Mouse (Mus musculus) heart, postnatal 36 days (tissue): ENCODE measurements at regions not wholly inside any gene's neighbourhood (a gene's known extent, or its start where the extent isn't known, plus 50 kb on each side); places are given as distances from the start of the nearest gene placed in this dataset.

Experiments used
- DNase-seq, 2 experiments: peaks; one replicate each; pipeline ENCODE4 v3.0.0; 2021 to 2022
- intact Hi-C: fragments of 180-260 bp; cut with DNase I; formaldehyde crosslinking; loops from one replicate; pipeline ENCODE4 v1.15.1; 2025

GRCm38 (mm10) chr8:109399616-109400015 lies 94.2 kb upstream of the Pmfbp1 start:
- DNase-seq: no peak
- intact Hi-C loops: no loop called here

GRCm38 (mm10) chr8:109400192-109400591 lies 93.6 kb upstream of the Pmfbp1 start:
- DNase-seq: no peak
- intact Hi-C loops: no loop called here

GRCm38 (mm10) chr8:109407913-109408312 lies 85.9 kb upstream of the Pmfbp1 start:
- intact Hi-C loops: no loop called here
- DNase-seq: no peak

GRCm38 (mm10) chr8:109410531-109410930 lies 83.3 kb upstream of the Pmfbp1 start:
- intact Hi-C loops: no loop called here
- no peak for DNase-seq

GRCm38 (mm10) chr8:109413386-109413785 lies 80.4 kb upstream of the Pmfbp1 start:
- intact Hi-C loops: no loop called here
- DNase-seq: no peak

- DNase-seq: no peak
- intact Hi-C loops: loop anchor here (5.0 kb wide), 1 partner anchor 1813 kb away; no protein-coding TSS in a partner anchor
Observed at GRCm38 (mm10) chr8:109415315-109415714, 78.5 kb upstream of the Pmfbp1 start.

- DNase-seq: no peak
- intact Hi-C loops: loop anchor here (5.0 kb wide), 1 partner anchor 1814 kb away; no protein-coding TSS in a partner anchor
Observed at GRCm38 (mm10) chr8:109415906-109416305, 77.9 kb upstream of the Pmfbp1 start.

- DNase-seq: no peak
- intact Hi-C loops: loop anchor here (5.0 kb wide), 1 partner anchor 1814 kb away; no protein-coding TSS in a partner anchor
Observed at GRCm38 (mm10) chr8:109416327-109417100, 77.3 kb upstream of the Pmfbp1 start.

GRCm38 (mm10) chr8:109417222-109417621 lies 76.6 kb upstream of the Pmfbp1 start:
- DNase-seq: no peak

GRCm38 (mm10) chr8:109417971-109418370 lies 75.9 kb upstream of the Pmfbp1 start:
- DNase-seq: no peak
- intact Hi-C loops: loop anchor here (5.0 kb wide), 1 partner anchor 1816 kb away; no protein-coding TSS in a partner anchor

More at GRCm38 (mm10) chr8:109417222-109417621, 76.6 kb upstream of the Pmfbp1 start:
- intact Hi-C loops: loop anchor here (5.0 kb wide), 1 partner anchor 1815 kb away; no protein-coding TSS in a partner anchor

- intact Hi-C loops: loop anchor here (5.0 kb wide), 1 partner anchor 1817 kb away; no protein-coding TSS in a partner anchor
- no peak for DNase-seq
Observed at GRCm38 (mm10) chr8:109419029-109419596, 74.7 kb upstream of the Pmfbp1 start.

GRCm38 (mm10) chr8:109424004-109424403 lies 69.8 kb upstream of the Pmfbp1 start:
- DNase-seq: no peak
- intact Hi-C loops: no loop called here

GRCm38 (mm10) chr8:109428551-109428950 lies 65.3 kb upstream of the Pmfbp1 start:
- intact Hi-C loops: no loop called here
- DNase-seq: no peak

- intact Hi-C loops: no loop called here
- no peak for DNase-seq
Observed at GRCm38 (mm10) chr8:109434538-109434937, 59.3 kb upstream of the Pmfbp1 start.

GRCm38 (mm10) chr8:109436056-109436455 lies 57.8 kb upstream of the Pmfbp1 start:
- no peak for DNase-seq
- intact Hi-C loops: no loop called here

GRCm38 (mm10) chr8:109436830-109437567 lies 56.8 kb upstream of the Pmfbp1 start:
- intact Hi-C loops: no loop called here
- no peak for DNase-seq

- intact Hi-C loops: no loop called here
- no peak for DNase-seq
Observed at GRCm38 (mm10) chr8:109438531-109438930, 55.3 kb upstream of the Pmfbp1 start.
